Mouse (Mus musculus): ENCODE measurements at regions not wholly inside any gene's neighbourhood (a gene's known extent, or its start where the extent isn't known, plus 50 kb on each side); places are given as distances from the start of the nearest gene placed in this dataset.

GRCm38 (mm10) chr3:56427201-56427600 lies 243.7 kb upstream of the Nbea start:
- no peaks in the 10 kb centered on the region for H3K9me3 ChIP-seq (replicated peaks; ENCODE audit: insufficient read depth, low read length)
- no peaks in the 10 kb centered on the region for H3K4me1 ChIP-seq (ENCODE audit: control insufficient read depth in 1 of 2, insufficient read depth in 2 of 2, low read length in 2 of 2)
- no peak for DNase-seq (ENCODE audit: low read depth, low spot score)
- no peak overlapping the region for H3K4me3 ChIP-seq (ENCODE audit: control insufficient read depth in 1 of 2, insufficient read depth in 1 of 2, low read depth in 2 of 2, low read length in 2 of 2)
- no peaks in the 10 kb centered on the region for H3K27me3 ChIP-seq (ENCODE audit: control insufficient read depth in 1 of 2, insufficient read depth in 2 of 2, low read length in 2 of 2)
- TF ChIP-seq UBTF (IDR thresholded peaks at IDR 0.05; ENCODE audit: borderline replicate concordance, insufficient read depth, low read depth, low read length) (no peak), EP300 (IDR thresholded peaks at IDR 0.05; ENCODE audit: low read depth in 1 of 2, low read length in 2 of 2) (no peak), ELF1 (IDR thresholded peaks at IDR 0.05; ENCODE audit: low read depth, low read length) (no peak), CTCF (IDR thresholded peaks at IDR 0.05 in 2 of 3, conservative IDR thresholded peaks at IDR 0.05 in 1 of 3; ENCODE audit: control insufficient read depth in 1 of 3, insufficient read depth in 1 of 3, low read depth in 2 of 3, low read length in 3 of 3, poor library complexity in 1 of 3, severe bottlenecking in 1 of 3) (no peak), SIN3A (IDR thresholded peaks at IDR 0.05; ENCODE audit: low read length) (no peak), BHLHE40 (IDR thresholded peaks at IDR 0.05; ENCODE audit: borderline replicate concordance, low read depth, low read length) (no peak), MEF2A (IDR thresholded peaks at IDR 0.05; ENCODE audit: extremely low read depth, insufficient replicate concordance, low read depth, low read length, poor library complexity, severe bottlenecking) (no peak)
- H3K9ac ChIP-seq (ENCODE audit: control insufficient read depth, low read depth, low read length, poor library complexity, severe bottlenecking), result no peak overlapping the region
- no peak overlapping the region for H3K27ac ChIP-seq (ENCODE audit: control insufficient read depth, low read depth, low read length)
- H3K36me3 ChIP-seq (ENCODE audit: control insufficient read depth in 1 of 2, insufficient read depth in 2 of 2, low read length in 2 of 2), result no peaks in the 10 kb centered on the region
- no peaks in the 10 kb centered on the region for H3K79me2 ChIP-seq (ENCODE audit: control insufficient read depth, insufficient read depth, low read length, poor library complexity)

GRCm38 (mm10) chr3:56397851-56398496 lies 214.5 kb upstream of the Nbea start:
- no peaks in the 10 kb centered on the region for H3K79me2 ChIP-seq (ENCODE audit: control insufficient read depth, insufficient read depth, low read length, poor library complexity)
- no peak overlapping the region for H3K27ac ChIP-seq (ENCODE audit: control insufficient read depth, low read depth, low read length)
- H3K4me3 ChIP-seq (ENCODE audit: control insufficient read depth in 1 of 2, insufficient read depth in 1 of 2, low read depth in 2 of 2, low read length in 2 of 2), result no peak overlapping the region
- DNase-seq (ENCODE audit: low read depth, low spot score), result no peak
- no peak for TF ChIP-seq TAL1 (IDR thresholded peaks at IDR 0.05; ENCODE audit: low read length)
- TF ChIP-seq MEF2A (IDR thresholded peaks at IDR 0.05; ENCODE audit: extremely low read depth, insufficient replicate concordance, low read depth, low read length, poor library complexity, severe bottlenecking), result no peak
- H3K4me1 ChIP-seq (ENCODE audit: control insufficient read depth in 1 of 2, insufficient read depth in 2 of 2, low read length in 2 of 2), result no peaks in the 10 kb centered on the region
- H3K9me3 ChIP-seq (replicated peaks; ENCODE audit: insufficient read depth, low read length), result no peaks in the 10 kb centered on the region
- H3K36me3 ChIP-seq (ENCODE audit: control insufficient read depth in 1 of 2, insufficient read depth in 2 of 2, low read length in 2 of 2), result no peaks in the 10 kb centered on the region
- H3K27me3 ChIP-seq (ENCODE audit: control insufficient read depth in 1 of 2, insufficient read depth in 2 of 2, low read length in 2 of 2), result no peaks in the 10 kb centered on the region
- no peak overlapping the region for H3K9ac ChIP-seq (ENCODE audit: control insufficient read depth, low read depth, low read length, poor library complexity, severe bottlenecking)

GRCm38 (mm10) chr3:56393134-56393533 lies 209.6 kb upstream of the Nbea start:
- no peak for DNase-seq (ENCODE audit: low read depth, low spot score)
- Histone ChIP-seq H3K9me3 (replicated peaks; ENCODE audit: insufficient read depth, low read length) (no peaks in the 10 kb centered on the region), H3K9ac (ENCODE audit: control insufficient read depth, low read depth, low read length, poor library complexity, severe bottlenecking) (no peak overlapping the region), H3K79me2 (ENCODE audit: control insufficient read depth, insufficient read depth, low read length, poor library complexity) (no peaks in the 10 kb centered on the region), H3K27ac (ENCODE audit: control insufficient read depth, low read depth, low read length) (no peak overlapping the region), H3K4me3 (ENCODE audit: control insufficient read depth in 1 of 2, insufficient read depth in 1 of 2, low read depth in 2 of 2, low read length in 2 of 2) (no peak overlapping the region), H3K27me3 (ENCODE audit: control insufficient read depth in 1 of 2, insufficient read depth in 2 of 2, low read length in 2 of 2) (no peaks in the 10 kb centered on the region), H3K4me1 (ENCODE audit: control insufficient read depth in 1 of 2, insufficient read depth in 2 of 2, low read length in 2 of 2) (no peaks in the 10 kb centered on the region), H3K36me3 (ENCODE audit: control insufficient read depth in 1 of 2, insufficient read depth in 2 of 2, low read length in 2 of 2) (no peaks in the 10 kb centered on the region)
- TF ChIP-seq EP300 (IDR thresholded peaks at IDR 0.05; ENCODE audit: low read depth in 1 of 2, low read length in 2 of 2) (no peak), E2F4 (IDR thresholded peaks at IDR 0.05; ENCODE audit: borderline replicate concordance, low read depth, low read length) (no peak), GATA1 (IDR thresholded peaks at IDR 0.05; ENCODE audit: low read depth, low read length) (no peak), MEF2A (IDR thresholded peaks at IDR 0.05; ENCODE audit: extremely low read depth, insufficient replicate concordance, low read depth, low read length, poor library complexity, severe bottlenecking) (no peak), ZMIZ1 (IDR thresholded peaks at IDR 0.05; ENCODE audit: low read depth, low read length) (no peak), POLR2A (IDR thresholded peaks at IDR 0.05; ENCODE audit: control insufficient read depth in 1 of 2, insufficient read depth in 1 of 2, low read depth in 1 of 2, low read length in 2 of 2, poor library complexity in 1 of 2) (no peak)
